Mouse (Mus musculus) liver, embryonic 14.5 days (tissue): ENCODE results near the gene Tuba8.

ENCODE experiments used
- CTCF ChIP-seq: IDR thresholded peaks from 2 replicates; pipeline ENCODE4 v1.5.1; 2016; ENCODE audit warnings: antibody characterized with exemption, low read depth, control low read depth
- EP300 ChIP-seq: IDR thresholded peaks from 2 replicates; pipeline ENCODE4 v1.6.1; 2016; ENCODE audit warnings: antibody characterized with exemption, low read depth

GRCm38 (mm10) chr6:121166098-121166552 lies 44.4 kb upstream of the Tuba8 start:
- TF ChIP-seq CTCF (no peak), EP300 (no peak)
